Mouse (Mus musculus) spleen, adult 18-20 months (tissue): ENCODE measurements at regions not wholly inside any gene's neighbourhood (a gene's known extent, or its start where the extent isn't known, plus 50 kb on each side); places are given as distances from the start of the nearest gene placed in this dataset.
A peak's percentile ranks its signal among the peaks of the same experiment; 100 is the strongest.

ENCODE experiments used
- DNase-seq, 2 experiments: peaks; one replicate each; pipeline ENCODE4 v3.0.0; 2022; ENCODE audit warnings: mixed read lengths in 2 of 2

DNA sequence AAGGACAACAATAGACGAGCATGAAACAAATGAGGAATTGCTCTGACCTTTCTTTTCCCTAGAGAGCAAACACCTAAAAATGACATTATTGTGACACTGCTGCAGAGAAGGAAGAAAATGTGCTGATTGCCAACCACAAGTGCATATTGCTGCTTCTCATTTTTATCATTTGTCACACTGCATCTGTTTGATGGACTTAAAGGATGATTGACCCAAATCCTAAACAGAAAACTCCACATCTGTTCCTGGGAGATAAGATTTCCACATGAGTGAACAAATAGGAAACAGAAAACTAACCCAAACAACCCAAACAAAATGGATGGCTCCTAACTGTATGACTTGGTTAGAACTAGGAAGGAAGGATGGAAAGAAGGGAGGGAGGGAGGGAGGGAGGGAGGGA is 118.5 kb downstream of the Ccdc50 start:
- DNase-seq: no peak

DNA sequence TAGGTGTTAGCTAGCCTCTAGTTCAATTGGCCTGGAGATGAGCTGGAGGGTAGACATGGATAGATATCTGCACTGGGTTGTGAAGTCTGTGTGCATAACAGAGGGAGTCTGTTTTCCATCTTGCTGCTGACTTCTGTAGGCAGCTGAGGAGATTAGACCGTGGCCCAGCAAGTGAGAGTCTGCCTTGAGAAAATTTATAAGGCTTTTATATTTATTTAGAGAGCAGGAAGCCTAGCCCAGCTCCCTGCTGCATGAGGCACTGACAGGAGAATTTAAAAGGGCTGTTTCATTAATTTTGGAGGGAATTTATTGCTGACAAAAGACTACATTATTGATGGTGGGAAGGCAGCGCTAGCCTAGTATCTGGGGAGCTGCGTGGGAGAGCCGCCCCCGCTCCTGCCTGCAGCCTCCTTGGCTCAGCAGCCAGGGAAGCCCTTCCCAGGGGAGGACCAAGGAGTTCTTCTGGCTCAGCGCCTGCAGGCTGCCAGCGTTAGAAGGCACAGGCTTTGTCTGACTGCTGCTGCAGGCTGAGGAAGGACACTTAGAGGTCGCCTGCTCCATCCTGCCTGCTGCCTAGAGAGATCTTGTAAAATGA is 135.0 kb downstream of the Ccdc50 start:
- DNase-seq: peak in 1 of 2 experiments; percentile 3

DNA sequence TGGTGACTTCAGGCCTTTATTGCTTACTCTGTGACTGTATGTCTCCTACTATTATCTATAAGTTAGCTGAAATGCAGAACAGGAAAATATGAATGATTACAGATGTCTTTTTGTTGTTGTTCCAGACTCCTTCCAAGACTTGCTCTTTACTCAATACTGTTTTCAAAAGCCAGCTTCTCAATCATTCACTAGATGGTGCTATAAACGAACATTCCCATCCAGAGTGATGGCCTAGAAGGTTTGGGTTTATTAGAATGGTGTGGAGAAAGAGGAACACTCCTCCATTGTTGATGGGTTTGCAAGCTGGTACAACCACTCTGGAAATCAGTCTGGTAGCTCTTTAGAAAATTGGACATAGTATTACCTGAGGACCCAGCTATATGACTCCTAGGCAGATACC is 138.0 kb downstream of the Ccdc50 start:
- no peak for DNase-seq

DNA sequence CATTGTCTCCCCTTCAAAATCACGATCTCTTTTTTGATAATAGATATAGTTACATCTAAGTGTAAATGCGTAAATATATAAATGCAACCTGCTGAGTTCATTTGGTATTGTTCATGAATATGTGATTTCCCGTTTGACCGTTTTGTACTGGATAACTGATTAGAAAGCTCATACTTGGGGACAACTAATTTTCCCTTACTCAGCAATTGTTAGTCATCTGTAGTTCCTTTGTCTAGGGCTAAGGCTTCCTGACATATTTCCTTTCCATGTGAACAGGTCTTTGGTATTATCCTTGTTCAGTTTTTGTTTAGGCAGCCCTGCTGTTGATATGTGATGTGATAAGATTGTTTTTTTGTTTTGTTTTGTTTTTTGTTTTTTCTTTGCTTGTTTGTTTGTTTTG is 142.0 kb downstream of the Ccdc50 start:
- DNase-seq: no peak
